Mouse (Mus musculus) lung, adult 2 months (tissue): ENCODE data around the gene Tmem92.
"Not testable (repeated sequence)": the region's sequence is repeated elsewhere in the genome, so short reads cannot be mapped to it uniquely, and the experiment has no call there.

Experiments
- CTCF ChIP-seq: fragments of 200-500 bp; IDR thresholded peaks from 2 replicates; pipeline ENCODE4 v1.5.1; 2011; ENCODE audit warnings: mild to moderate bottlenecking, low read length, control low read depth; ENCODE audit not compliant: insufficient read depth
- POLR2A ChIP-seq: fragments of 200-500 bp; IDR thresholded peaks from 2 replicates; pipeline ENCODE4 v1.6.1; 2011; ENCODE audit warnings: low read depth, mild to moderate bottlenecking, control low read depth, low read length, borderline replicate concordance; ENCODE audit errors: extremely low read depth

DNA sequence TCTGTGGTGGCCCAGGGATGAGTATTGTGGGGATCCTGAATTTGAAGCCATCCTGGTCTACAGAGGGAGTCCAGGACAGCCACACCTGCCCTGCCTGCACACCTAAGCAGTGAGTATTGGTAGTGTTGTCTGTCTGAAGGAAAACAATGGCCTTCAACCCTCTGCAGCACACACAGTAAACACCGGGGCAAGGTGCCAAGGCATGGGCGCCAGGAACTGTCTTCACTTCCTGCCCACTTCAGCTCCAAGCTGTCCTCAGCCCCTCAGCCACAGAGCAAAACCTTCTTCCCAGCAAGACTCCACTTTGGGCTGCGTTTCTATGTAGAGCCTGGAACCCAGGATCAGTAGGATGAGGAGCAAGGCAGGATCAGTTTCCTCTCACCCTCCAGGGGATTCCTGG, 29.0 kb upstream of the Tmem92 start:
- TF ChIP-seq POLR2A, CTCF: not testable (repeated sequence)
